Mouse (Mus musculus) colon, adult 2 months (tissue): ENCODE measurements around the gene Gm525. TPM values are rescaled to one million over a fixed set of nuclear protein-coding genes. Genes with fewer than 3 reads are reported as not detected.

Experiments
- polyA plus RNA-seq: library from polyadenylated mRNA; depleted of rRNA; stranded (reverse); fragments of >200 nt; gene quantifications from 2 replicates; pipeline ENCODE4 v1.2.3, GENCODE M21; 2012; rRNA removed

Gm525 gene
- not detected in 2 replicates for polyA plus RNA-seq

GRCm38 (mm10) chr11:89073541-89073940 is at the start of gene Gm525:
Gene Gm525, plus strand, starts transcription at chr11:89073841.

GRCm38 (mm10) chr11:89066750-89067149 is 6.9 kb upstream of the Gm525 start, which contains the start of gene Dgke:
Gene Dgke, minus strand, starts transcription at chr11:89066850.

Other genes starting within 250 kb of the Gm525 start
- 54.3 and 55.6 TPM in 2 replicates for gene Akap1, start 209.3 kb upstream of the Gm525 start, polyA plus RNA-seq
- gene Scpep1, start 118.4 kb upstream of the Gm525 start, polyA plus RNA-seq, result 18.5 and 23.6 TPM in 2 replicates
- 0.24 TPM in 1 of 2 replicates, not detected in the other for gene Elobl, start 106.9 kb upstream of the Gm525 start, polyA plus RNA-seq
- 2.9 and 4.3 TPM in 2 replicates for gene Coil, start 103.6 kb upstream of the Gm525 start, polyA plus RNA-seq
- 73.6 and 80.4 TPM in 2 replicates for gene Trim25, start 74.5 kb upstream of the Gm525 start, polyA plus RNA-seq
- 3.8 and 4.2 TPM in 2 replicates for gene Dgke, start 7.0 kb upstream of the Gm525 start, polyA plus RNA-seq
- gene Nog, start 228.5 kb downstream of the Gm525 start, polyA plus RNA-seq, result 5.2 and 5.3 TPM in 2 replicates